Mouse (Mus musculus) natural killer cell, adult 2 months (primary cell): Measurements from ENCODE around the gene Chd5.

Source experiments
- DNase-seq, 2 experiments: peaks; one replicate each; pipeline ENCODE4 v3.0.0; 2022; ENCODE audit warnings: low spot score in 2 of 2

Chd5 gene

GRCm38 (mm10) chr4:152338419-152339292 is at the start of gene Chd5:
TSS of gene Chd5 (plus strand) at chr4:152338651.
- DNase-seq, result no peak

- no peak for DNase-seq
Measured at GRCm38 (mm10) chr4:152290385-152290784, 48.1 kb upstream of the Chd5 start.

GRCm38 (mm10) chr4:152290991-152291390 is 47.5 kb upstream of the Chd5 start:
- DNase-seq, result no peak

GRCm38 (mm10) chr4:152291562-152291961 is 46.9 kb upstream of the Chd5 start, which contains the start of gene Hes3:
TSS of gene Hes3 (minus strand) at chr4:152291662.
- DNase-seq, result no peak

GRCm38 (mm10) chr4:152292102-152292765 is 46.2 kb upstream of the Chd5 start:
- no peak for DNase-seq

- DNase-seq, result no peak
Measured at GRCm38 (mm10) chr4:152294188-152294929, 44.1 kb upstream of the Chd5 start.

- no peak for DNase-seq
Measured at GRCm38 (mm10) chr4:152295916-152296315, 42.5 kb upstream of the Chd5 start.

- no peak for DNase-seq
Measured at GRCm38 (mm10) chr4:152296371-152296770, 42.1 kb upstream of the Chd5 start.

GRCm38 (mm10) chr4:152296874-152297861 is 41.3 kb upstream of the Chd5 start, which contains the start of gene Icmt:
TSS of gene Icmt (plus strand) at chr4:152297227.
- DNase-seq, result peak; percentile 99 to 100

GRCm38 (mm10) chr4:152298836-152299235 is 39.6 kb upstream of the Chd5 start:
- no peak for DNase-seq

GRCm38 (mm10) chr4:152300375-152300774 is 38.1 kb upstream of the Chd5 start:
- DNase-seq, result no peak

- no peak for DNase-seq
Measured at GRCm38 (mm10) chr4:152302012-152302411, 36.4 kb upstream of the Chd5 start.

- DNase-seq, result no peak
Measured at GRCm38 (mm10) chr4:152303172-152303571, 35.3 kb upstream of the Chd5 start.

- no peak for DNase-seq
Measured at GRCm38 (mm10) chr4:152304685-152305084, 33.8 kb upstream of the Chd5 start.

- no peak for DNase-seq
Measured at GRCm38 (mm10) chr4:152305991-152306390, 32.5 kb upstream of the Chd5 start.

- no peak for DNase-seq
Measured at GRCm38 (mm10) chr4:152307542-152307941, 30.9 kb upstream of the Chd5 start.

- no peak for DNase-seq
Measured at GRCm38 (mm10) chr4:152312186-152312585, 26.3 kb upstream of the Chd5 start.

- no peak for DNase-seq
Measured at GRCm38 (mm10) chr4:152313211-152313632, 25.2 kb upstream of the Chd5 start.

GRCm38 (mm10) chr4:152313934-152314333 is 24.5 kb upstream of the Chd5 start:
- DNase-seq, result no peak

- DNase-seq, result no peak
Measured at GRCm38 (mm10) chr4:152315498-152316213, 22.8 kb upstream of the Chd5 start.
